Mouse (Mus musculus): ENCODE results near the gene Aanat.
"Not testable (repeated sequence)": the region's sequence is repeated elsewhere in the genome, so short reads cannot be mapped to it uniquely, and the experiment has no call there.

Aanat gene

DNA sequence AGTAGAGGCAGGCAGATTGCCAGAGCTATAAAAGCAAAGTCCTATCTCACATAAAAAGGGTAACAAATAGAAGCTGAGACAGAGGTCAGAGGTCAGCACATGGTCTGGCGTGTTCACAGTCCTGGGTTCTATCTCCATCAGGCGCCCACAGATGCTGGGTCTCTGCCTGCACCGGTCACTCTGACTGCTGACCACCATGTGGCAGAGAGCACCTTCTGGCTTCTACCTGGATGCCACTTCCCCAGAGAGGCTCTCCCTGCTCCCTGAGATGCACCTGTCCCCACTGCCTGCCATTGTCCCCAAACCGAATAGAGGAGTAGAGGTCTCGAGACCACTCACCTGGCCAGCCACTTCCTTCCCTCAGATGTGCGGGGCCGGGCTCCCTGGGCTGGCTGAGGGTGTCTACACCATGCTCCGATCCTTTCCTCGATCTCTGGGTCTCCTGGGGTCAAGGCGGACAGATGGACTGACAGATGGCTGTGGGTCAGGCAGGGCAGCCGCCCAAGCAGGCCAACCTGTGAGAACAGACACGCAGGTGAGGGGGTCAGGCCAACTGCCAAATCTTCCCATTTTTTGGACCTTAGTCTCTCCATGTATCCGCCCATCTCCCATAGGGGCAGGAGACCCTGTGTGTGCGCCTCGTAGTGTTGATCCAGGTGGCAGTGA is 23.9 kb downstream of the Aanat start:
- DNase-seq (ENCODE audit: low read depth, low spot score), result no peak

DNA sequence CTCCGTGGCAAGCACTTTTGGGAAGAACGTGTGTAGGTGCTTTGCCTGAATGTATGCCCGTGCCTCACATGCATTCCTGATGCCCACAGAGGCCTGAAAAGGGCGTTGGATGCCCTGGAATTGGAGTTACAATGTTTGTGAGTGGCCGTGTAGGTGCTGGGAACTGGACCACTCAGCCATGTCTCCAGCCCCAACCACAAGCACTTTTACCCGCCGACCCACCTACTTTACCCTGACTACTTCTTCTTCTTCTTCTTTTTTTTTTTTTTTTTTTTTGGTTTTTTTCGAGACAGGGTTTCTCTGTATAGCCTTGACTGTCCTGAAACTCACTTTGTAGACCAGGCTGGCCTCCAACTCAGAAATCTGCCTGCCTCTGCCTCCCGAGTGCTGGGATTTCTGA is 24.9 kb downstream of the Aanat start:
- not testable (repeated sequence) for DNase-seq (ENCODE audit: low read depth, low spot score)

DNA sequence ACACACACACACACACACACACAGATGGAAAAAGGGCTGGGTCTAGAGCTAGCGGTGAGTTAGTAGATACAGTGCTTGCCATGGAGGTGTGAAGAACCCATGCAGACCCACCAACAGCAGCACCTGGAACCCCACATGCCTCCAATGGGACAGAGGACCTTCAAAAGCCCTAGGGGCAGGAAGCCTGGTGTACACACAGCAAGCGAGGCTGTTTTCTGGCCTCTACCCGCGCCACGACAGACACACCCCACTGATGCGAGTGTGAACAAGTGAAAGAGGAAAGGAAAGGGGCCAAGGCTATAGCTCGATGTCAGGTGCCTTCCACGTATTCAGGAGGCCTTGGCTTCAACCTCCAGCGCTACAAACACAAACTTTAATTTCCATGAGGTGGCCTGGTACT is 25.7 kb downstream of the Aanat start:
- DNase-seq (ENCODE audit: low read depth, low spot score), result no peak

DNA sequence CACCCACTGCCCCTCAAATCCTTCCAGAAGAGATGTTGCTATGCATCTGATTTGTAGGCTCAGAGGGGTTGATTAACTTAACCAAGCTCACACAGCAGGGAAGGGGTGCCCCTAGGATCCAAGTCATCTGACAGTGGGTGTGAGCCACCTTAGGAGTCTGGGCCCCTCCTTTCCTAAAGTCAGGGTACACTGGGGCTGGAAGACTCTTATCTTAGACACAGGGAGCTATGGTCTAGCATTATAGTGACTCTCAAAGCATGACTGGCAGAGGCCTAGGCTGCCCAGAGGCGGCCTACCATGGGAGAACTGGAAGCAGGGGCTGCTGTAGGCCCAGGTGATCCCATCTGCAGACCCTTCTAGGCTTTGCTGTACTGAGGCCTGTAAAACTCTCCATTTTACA is 26.3 kb downstream of the Aanat start:
- no peak for DNase-seq (ENCODE audit: low read depth, low spot score)

DNA sequence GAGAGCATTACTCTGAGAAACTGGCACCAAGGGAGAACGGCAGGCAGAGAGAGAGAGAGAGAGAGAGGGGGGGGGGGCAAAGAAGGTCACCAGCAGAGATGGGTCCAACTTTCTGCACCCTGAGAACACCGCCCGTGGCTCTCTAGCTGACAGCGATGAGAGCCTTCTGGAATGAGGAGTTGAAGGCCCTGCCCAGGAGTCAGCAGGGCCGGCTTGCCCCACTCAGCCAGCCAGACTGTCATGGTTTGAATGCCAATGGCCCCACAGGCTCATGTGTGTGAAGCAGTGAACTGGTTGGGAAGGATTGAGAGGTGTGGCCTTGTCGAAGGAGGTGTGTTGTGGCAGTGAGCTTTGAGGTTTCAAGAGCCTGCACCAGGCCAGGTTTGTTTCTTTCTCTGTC is 27.0 kb downstream of the Aanat start:
- DNase-seq (ENCODE audit: low read depth, low spot score), result no peak

DNA sequence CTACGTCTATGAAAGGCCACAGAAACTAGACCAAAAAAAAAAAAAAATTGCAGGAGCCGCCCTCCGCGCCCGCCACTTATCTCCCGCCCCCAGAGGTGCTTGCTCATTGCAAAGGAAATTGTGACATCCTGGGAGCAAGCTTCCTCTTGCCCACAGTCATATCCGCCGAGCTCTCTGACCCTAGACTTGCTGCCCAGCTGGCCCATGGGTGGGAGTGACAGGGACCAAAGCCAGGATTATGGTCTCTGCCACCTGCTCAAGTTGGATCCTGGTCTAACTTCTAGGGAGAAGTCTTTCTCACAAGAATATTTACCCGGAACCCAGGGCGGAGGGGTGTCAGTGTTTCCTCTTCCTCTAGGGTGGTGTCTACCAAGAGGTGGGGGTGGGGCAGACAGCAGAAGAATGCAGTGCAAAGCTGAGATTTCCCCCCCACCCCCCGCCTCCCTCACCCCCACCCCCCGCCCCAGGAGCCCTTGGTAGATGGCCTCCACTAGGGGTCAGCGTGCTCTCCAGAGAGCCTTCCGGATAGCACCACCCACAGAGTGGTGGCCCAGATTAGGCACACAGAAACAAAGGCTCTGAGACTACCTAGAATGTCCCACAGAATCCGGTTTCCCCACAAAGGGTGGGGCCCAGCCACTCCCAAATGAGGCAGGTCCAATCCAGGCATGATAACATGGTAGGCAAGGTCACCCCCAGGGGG is 29.7 kb downstream of the Aanat start:
- DNase-seq (ENCODE audit: low read depth, low spot score), result no peak

DNA sequence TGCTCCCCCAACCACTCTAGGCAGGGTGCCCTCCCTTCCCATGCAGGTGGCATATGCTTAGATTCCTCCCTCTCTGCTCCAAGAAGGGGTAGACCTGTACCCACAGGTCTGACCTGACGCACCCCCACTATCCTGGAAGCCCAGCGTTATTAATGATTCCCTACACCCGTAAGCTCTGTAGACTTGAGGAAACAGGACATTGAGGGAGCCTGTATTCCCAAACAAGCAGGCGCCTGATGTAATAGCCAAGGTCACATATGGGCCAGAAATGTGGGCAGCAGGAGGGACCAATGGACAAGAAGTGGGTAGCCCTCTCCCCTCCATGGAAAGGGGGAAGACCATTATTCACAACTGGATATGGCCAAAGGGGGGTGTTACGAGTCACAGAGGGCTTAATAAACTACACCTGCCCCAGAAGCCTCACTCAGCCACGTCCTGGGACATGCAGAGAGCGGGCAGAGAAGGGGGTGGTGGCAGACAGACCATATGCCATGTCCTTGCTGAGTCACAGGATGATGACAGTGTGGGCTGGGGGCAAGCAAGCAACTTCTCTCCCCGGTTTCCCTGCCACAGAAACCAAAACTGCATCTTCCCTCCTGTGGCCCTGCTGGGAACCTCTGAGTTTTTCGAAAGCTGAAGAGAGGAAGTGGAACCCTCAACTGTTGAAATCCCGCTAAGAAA is 30.3 kb downstream of the Aanat start:
- DNase-seq (ENCODE audit: low read depth, low spot score), result no peak

DNA sequence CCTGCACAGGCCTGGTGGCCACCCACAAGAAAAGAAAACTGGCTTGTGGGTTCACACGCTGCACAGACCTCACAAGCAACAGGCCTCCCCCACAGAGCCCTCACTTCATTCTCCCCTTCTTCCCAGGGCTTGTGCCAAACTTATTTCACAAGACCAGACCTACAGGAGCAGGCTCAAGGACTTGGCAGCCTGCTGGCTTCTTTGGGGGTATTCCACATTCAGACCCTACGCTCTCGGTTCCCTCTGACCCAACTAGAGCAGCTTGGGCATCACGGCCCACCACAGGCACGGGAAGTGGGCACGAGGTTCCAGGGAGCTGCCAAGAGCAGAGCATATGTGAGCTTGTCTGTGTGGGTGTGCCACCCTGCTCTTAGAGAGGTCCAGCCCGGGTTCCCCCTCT is 31.4 kb downstream of the Aanat start:
- no peak for DNase-seq (ENCODE audit: low read depth, low spot score)

DNA sequence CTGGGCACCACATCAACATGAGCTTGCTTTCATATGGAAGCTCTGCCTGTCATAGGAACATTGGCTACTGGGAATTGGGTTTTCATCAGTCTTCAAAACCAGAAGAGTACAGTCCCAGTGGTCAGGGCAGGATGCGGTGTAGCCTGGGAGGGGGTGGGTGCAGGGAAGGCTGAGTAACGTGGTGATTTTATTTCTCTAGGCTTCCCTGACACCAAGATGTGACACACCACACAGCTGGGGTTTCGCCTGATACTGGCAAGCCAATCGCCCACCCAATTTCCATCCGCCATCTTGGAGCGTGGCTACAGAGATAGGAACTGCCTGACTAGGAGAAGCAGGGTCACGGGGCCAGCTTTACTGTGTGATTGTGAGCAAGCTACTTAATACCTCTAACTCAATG is 32.4 kb downstream of the Aanat start:
- no peak for DNase-seq (ENCODE audit: low read depth, low spot score)

DNA sequence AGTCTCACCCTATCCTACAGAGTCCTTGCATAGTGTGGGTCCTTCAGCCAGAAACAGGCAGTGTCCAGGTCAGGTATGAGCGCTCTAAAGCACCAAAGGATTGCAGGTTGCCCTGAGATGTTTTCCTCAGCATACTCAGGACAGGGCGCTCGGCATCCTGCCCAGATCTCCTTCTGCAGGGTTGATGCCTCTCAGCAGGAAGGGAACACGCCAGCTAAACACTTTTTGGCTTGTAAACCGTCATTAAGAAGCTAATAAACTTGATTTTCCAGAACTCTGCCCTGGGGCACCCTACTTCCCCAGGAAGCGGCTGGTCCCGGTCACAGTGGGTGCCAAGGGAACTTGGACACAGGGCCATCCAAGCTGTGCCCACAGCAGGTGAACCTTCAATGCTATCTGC is 32.9 kb downstream of the Aanat start:
- DNase-seq (ENCODE audit: low read depth, low spot score), result no peak

DNA sequence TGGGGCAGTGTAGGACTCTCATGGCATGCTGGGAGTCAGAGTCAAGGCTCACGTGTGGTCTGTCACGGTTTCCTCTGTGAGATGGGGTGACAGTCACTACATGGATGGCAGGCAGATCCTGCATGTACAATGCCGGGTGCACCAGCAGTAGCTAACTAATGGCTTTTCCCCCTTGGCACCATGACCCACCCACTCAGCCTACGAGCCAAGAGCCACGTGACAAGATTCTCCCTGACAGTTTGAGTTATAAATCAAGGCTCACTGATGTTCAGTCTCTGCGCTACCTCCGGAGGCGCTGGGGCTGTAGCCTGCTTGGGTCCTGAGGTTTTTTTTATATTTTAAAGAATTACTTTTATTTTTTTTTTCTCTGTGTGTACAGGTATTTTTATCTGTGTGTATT is 33.3 kb downstream of the Aanat start:
- DNase-seq (ENCODE audit: low read depth, low spot score), result no peak

DNA sequence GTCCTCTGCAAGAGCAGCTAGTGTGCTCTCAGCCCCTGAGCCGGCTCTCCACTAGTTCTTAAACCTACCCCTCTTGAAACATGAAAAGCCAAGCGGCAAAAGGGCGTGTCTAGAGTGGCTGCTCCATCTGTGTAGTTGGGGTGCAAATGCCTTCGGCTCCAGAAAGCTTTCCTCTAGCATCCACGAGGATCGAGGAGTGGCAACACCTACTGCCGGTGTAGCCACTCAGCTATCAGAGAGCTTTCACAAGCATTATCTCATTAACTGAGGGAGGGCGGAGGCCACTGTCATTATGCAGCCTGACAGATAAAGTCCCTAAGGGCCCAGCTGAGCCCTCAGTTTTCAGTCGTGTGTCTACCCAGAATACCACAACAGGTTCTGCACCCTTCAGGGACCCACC is 33.8 kb downstream of the Aanat start:
- no peak for DNase-seq (ENCODE audit: low read depth, low spot score)

DNA sequence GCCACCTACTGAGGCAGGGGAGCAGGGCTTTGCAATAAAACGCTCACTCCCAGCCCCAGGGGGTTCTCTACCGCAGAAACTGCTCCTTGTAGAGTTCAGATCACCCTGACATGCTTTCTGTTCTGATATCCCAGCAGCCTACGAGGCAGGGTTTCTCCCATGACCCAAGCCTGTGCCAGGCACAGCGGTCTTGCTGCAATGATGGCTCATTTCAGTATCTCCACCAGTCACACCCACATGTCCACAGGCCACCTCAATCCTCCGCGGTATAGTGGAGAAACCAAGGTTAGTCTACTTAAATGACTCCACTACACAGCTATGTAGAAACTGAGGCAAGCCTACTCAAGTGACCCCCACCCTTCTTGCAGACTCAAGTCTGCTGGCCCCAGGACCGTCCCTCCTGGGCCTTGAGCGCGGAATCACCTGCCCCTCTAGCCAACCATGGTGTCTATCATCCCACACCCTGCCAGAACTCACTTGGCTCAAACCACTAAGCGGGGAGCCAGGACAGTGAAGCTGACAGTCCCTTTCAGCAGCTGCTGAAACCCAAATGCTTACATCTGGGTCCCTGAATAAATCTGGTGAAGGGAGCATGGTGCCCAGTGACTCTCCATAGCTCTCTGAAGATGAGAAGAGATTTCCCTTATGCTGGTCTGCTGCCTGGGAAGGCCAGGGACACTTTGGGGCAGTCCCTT is 34.5 kb downstream of the Aanat start:
- no peak for DNase-seq (ENCODE audit: low read depth, low spot score)

DNA sequence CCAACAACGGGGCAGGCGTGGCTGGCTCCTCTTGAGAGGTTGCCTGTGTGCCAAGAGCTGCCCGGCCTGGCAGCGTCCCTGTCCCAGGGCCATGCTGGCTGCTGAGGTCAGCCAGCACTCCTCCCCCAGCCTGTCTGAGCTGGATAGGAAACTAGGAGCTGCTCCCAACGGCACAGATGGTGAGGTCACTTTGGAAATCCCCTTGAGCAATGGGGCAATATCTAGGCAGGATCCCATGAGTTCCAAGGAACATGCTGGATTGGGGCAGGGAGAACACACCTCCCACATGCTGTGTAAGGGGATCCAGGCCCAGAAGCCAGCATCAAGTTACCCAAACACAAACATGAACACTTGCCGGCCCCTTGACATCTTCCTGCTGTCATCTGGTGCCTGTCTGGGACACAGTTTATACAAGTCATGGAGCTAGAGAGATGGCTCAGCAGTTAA is 35.0 kb downstream of the Aanat start:
- no peak for DNase-seq (ENCODE audit: low read depth, low spot score)

DNA sequence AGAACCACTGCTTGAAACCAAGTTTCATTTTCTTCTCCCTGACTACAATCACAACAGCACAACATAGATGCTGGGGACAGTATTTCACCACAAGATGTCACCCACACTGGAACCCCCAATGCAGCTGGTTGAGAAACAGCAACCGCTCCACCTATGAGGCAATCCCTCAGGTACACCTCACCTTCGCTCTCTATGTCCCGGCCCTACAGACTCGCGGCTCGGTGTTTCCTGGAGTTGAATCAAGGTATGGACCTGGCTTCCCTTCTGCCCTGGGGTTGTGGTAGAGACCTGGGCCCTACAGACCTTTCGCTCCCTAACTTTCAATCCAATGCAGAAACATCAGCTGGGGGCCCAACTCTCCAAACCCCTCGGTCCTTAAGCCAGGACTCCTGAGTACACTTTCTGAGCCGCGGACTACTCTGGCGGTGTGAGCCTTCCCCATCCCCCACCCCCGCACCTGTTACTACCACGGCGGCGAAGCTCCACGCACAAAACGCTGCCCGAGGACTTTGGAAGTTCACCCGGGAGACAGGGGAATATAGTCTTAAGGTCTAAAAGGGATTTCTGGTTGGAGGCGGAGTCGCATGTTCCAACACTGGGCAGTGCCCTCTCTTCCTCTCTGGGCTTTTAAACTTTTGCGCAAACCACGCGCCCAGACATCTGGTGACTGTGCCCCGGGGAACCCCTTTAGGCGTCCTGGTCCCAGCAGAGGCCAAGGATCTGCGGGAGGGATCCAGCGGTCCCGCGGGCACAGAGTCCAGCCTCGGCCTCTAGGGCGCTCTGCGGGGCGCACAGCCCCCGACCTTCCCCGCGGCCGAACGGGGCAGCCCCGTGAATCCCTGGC is 37.3 kb downstream of the Aanat start:
- DNase-seq (ENCODE audit: low read depth, low spot score), result no peak

DNA sequence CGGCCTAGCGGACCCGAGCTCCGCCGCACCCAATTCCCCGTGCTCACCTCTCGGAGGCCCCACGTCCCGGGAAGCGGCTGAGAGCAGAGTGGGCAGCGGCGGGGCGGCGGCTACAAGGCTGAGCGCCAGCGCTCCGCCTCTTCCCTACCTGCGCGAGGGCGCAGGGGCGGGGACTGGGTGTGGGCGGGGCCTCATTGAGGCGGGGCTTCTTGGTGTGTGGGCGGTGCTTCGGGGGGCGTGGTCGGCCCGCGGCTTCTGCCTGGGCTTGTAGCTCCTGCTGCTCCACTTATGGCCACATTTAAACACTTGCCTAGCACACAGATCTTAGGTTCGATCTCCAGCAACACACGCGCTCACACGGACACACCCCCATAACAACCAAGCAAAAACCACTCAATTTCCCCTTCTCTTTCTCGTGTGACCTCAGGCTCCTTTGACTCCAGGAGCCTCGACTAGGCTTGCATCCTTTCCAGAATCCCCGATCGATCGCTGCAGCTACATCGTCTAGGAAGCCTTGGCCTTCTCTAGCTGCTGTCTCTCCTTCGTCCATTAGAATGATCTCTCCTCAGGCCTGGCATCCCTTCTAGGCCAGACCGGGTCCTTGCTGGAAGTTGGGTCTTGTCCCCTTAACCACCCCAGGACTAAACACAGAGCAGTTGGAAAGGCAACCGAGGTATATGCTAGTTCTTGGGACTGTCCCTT is 38.0 kb downstream of the Aanat start:
- DNase-seq (ENCODE audit: low read depth, low spot score), result no peak

DNA sequence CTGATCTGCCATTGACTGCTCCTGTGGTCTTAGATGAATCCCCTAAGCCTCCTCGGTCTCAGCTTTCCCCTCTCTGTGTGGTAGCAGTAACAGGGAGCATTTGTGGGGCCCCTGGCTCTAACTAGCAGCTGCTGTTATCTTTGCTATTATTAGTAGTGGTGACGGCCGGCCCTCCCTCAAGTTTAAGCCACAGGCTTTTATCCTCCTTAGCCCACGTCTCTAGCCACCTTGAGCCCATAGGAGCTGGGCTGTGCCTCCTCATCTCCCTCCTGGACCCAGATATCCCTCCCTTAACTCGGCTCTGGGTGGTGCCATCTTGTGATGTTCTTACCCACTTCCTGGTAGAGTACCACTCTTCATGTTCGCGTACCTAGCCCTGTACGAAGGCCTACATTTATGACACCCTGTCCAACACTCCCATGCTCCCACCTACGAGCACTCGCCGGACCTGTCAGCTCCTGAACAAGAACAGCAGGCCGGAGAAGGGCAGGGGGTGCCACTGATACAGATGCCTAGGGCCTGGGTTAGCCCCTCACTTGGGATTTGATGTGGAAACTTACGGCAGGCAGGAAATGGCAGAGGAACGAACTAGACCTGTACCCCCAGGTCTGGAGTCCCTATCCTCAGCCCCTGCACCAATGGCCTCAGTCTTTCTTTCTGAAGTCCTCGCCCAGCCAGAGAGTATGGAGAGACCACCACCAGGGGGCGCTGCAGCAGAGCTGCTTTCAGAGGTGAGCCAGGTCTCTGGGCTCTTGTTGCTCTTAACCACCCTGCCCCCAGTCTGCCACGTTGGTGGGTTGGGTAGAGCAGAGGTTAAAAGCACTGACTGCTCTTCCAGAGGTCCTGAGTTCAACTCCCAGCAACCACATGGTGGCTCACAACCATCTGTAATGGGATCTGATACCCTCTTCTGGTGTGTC is 39.1 kb downstream of the Aanat start:
- no peak for DNase-seq (ENCODE audit: low read depth, low spot score)

DNA sequence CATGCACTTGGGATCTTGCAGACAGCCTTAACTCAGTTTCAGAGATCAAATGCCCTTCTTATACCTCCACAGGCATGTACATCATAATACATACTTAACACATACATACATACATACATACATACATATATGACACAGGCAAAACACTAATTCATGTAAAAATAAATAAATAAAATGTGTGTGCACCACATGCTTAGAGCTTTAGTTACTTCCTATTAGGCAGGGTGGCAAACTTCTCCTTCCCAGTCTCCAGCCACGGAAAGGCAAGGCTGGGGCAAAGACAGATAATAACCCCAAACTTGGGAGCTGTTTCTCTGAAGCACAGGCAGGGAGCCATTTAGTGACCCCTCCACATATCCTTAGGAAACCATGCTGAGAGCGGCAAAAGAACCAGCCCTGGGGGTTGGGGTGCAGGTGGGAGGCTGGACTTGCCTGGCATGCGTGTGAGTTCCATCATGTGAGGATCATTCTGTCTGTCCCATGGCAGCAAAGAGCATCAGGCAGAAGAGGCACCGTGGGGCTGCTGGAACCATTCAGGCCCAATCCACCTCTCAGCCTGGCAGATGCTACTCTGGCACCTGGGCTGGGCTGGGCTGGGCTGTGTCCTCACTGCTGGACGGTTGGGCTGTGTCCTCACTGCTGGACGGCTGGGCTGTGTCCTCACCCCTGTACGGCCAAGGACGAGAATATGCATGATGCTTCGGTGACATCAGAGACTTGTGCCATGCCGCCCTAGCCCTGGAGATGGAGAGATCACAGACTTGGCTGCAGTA is 40.3 kb downstream of the Aanat start, which contains the start of gene Rhbdf2:
Rhbdf2 (minus strand) TSS at position 721 of the 773 bp plus-strand sequence.
- DNase-seq (ENCODE audit: low read depth, low spot score), result no peak
